In genomic region chr1:136920089-136920488, GRCm38 (mm10) we compare ENCODE assay signal across 21 mouse cellular contexts. TPM values are rescaled to one million over a fixed set of nuclear protein-coding genes. Genes with fewer than 3 reads are reported as not detected.
"Had no signal": no experiment of that assay in that cellular context is flagged by ENCODE, and none has a peak within 500 bp of the region (broad histone marks: within the 10 kb centered on the region; RNA-seq: fewer than 3 reads in every experiment).

No protein-coding gene starts in this region.

- H3K27me3 ChIP-seq: liver, embryonic 13.5 days; midbrain, embryonic 12.5 days; midbrain, embryonic 15.5 days; neural tube, embryonic 12.5 days; neural tube, embryonic 15.5 days had no signal

- H3K4me2 ChIP-seq: kidney, embryonic 15.5 days; liver, embryonic 13.5 days; lung, embryonic 14.5 days; midbrain, embryonic 12.5 days; midbrain, embryonic 15.5 days; neural tube, embryonic 12.5 days; neural tube, embryonic 15.5 days had no signal

- DNase-seq: kidney, postnatal 10 days; kidney, postnatal 36 days; layer of hippocampus, postnatal 36 days; liver, embryonic 13.5 days; lung, embryonic 14.5 days; right cerebral cortex, adult 18-20 months; right cerebral cortex, postnatal 14 days; spleen, adult 18-20 months; thymus, adult 18-20 months; thymus, postnatal 36 days had no signal

- H3K27ac ChIP-seq: kidney, embryonic 15.5 days; left cerebral cortex, adult 2 months; liver, embryonic 13.5 days; macrophage; midbrain, embryonic 12.5 days; midbrain, embryonic 15.5 days; neural tube, embryonic 12.5 days; neural tube, embryonic 15.5 days had no signal

- H3K4me3 ChIP-seq: kidney, embryonic 15.5 days; left cerebral cortex, adult 2 months; liver, embryonic 13.5 days; midbrain, embryonic 12.5 days; midbrain, embryonic 15.5 days; neural tube, embryonic 12.5 days; neural tube, embryonic 15.5 days had no signal

- H3K9me3 ChIP-seq: kidney, embryonic 15.5 days; liver, embryonic 13.5 days; midbrain, embryonic 12.5 days; midbrain, embryonic 15.5 days; neural tube, embryonic 12.5 days; neural tube, embryonic 15.5 days had no signal

- ATAC-seq: lung, postnatal 0 days; midbrain, embryonic 15.5 days had no signal

- H3K36me3 ChIP-seq: kidney, embryonic 15.5 days; liver, embryonic 13.5 days; midbrain, embryonic 12.5 days; midbrain, embryonic 15.5 days; neural tube, embryonic 12.5 days; neural tube, embryonic 15.5 days had no signal

- H3K9ac ChIP-seq: kidney, embryonic 15.5 days; liver, embryonic 13.5 days; lung, embryonic 14.5 days; midbrain, embryonic 12.5 days; midbrain, embryonic 15.5 days; neural tube, embryonic 12.5 days; neural tube, embryonic 15.5 days had no signal

- H3K4me1 ChIP-seq: kidney, embryonic 15.5 days; liver, embryonic 13.5 days; midbrain, embryonic 12.5 days; midbrain, embryonic 15.5 days; neural tube, embryonic 12.5 days; neural tube, embryonic 15.5 days had no signal

RNA-seq across cellular contexts. Expression of gene Nr5a2, which starts 40.2 kb away (rescaled TPM):
- total RNA-seq: layer of hippocampus, adult 8-10 months; layer of hippocampus, postnatal 10 days; layer of hippocampus, postnatal 36 days; left cerebral cortex, adult 2 months; megakaryocyte, adult 5-6 weeks had no signal
- polyA plus RNA-seq: macrophage had no signal
